Mouse (Mus musculus) neural tube, embryonic 15.5 days (tissue): ENCODE results near the gene Cyp3a44. TPM values are rescaled to one million over a fixed set of nuclear protein-coding genes. Genes with fewer than 3 reads are reported as not detected.
"Not testable (repeated sequence)": the region's sequence is repeated elsewhere in the genome, so short reads cannot be mapped to it uniquely, and the experiment has no call there.

Experiments used
- ATAC-seq: fragments of 200-750 bp; cut with Nextera tagmentation; 2 replicates; pipeline ENCODE4 v1.8.0; 2017; ENCODE audit warnings: mild to moderate bottlenecking, moderate TSS enrichment, moderate library complexity; ENCODE audit not compliant: low FRiP score
- H3K27ac ChIP-seq: fragments of 300-500 bp; sonication (generic); replicated peaks from 2 replicates; pipeline ENCODE4 v1.5.1; 2015; ENCODE audit warnings: mild to moderate bottlenecking, inconsistent platforms
- H3K27me3 ChIP-seq: fragments of 300-500 bp; sonication (generic); replicated peaks from 2 replicates; pipeline ENCODE4 v1.6.1; 2015; ENCODE audit warnings: inconsistent platforms
- H3K36me3 ChIP-seq: fragments of 300-500 bp; sonication (generic); 2 replicates; pipeline ENCODE4 v1.6.1; 2015; ENCODE audit warnings: inconsistent platforms
- H3K4me1 ChIP-seq: fragments of 300-500 bp; sonication (generic); 2 replicates; pipeline ENCODE4 v1.6.1; 2015; ENCODE audit warnings: inconsistent platforms
- H3K4me2 ChIP-seq: fragments of 300-500 bp; sonication (generic); 2 replicates; pipeline ENCODE4 v1.6.1; 2015; ENCODE audit warnings: inconsistent platforms, mild to moderate bottlenecking, moderate library complexity
- H3K4me3 ChIP-seq: fragments of 300-500 bp; sonication (generic); replicated peaks from 2 replicates; pipeline ENCODE4 v1.5.1; 2015; ENCODE audit warnings: mild to moderate bottlenecking, inconsistent platforms
- H3K9ac ChIP-seq: fragments of 300-500 bp; sonication (generic); replicated peaks from 2 replicates; pipeline ENCODE4 v1.6.1; 2015; ENCODE audit warnings: mild to moderate bottlenecking, inconsistent platforms
- H3K9me3 ChIP-seq: fragments of 300-500 bp; sonication (generic); replicated peaks from 2 replicates; pipeline ENCODE4 v1.6.1; 2016; ENCODE audit warnings: inconsistent platforms
- WGBS: fragments of 180-500 bp; shearing (Covaris S2); methylation state at CpG from one replicate; pipeline ENCODE4 v1.1.7; 2015; ENCODE audit warnings: mixed read lengths; 5-methylcytosine and 5-hydroxymethylcytosine counted together
- polyA plus RNA-seq: library from polyadenylated mRNA; unstranded; fragments of >200 nt; fragmentation: Nextera tagmentation; extraction: Ambion mirVana; gene quantifications from 2 replicates; pipeline ENCODE4 v1.2.1, GENCODE M21; 2015

Cyp3a44 gene
- polyA plus RNA-seq = not detected in 2 replicates

- WGBS = 84% methylated on average over 2 of the region's 2 CpGs
- H3K27me3 ChIP-seq, H3K9ac ChIP-seq, ATAC-seq, H3K36me3 ChIP-seq, H3K27ac ChIP-seq, H3K4me1 ChIP-seq, H3K4me2 ChIP-seq, H3K4me3 ChIP-seq: not testable (repeated sequence)
- H3K9me3 ChIP-seq = peaks cover 10% of the 10 kb centered on the region
Observed at GRCm38 (mm10) chr5:145805796-145806195, at the start of gene Cyp3a44. Gene Cyp3a44, minus strand, starts transcription at chr5:145805874.

GRCm38 (mm10) chr5:145800229-145800628 lies 5.4 kb downstream of the Cyp3a44 start:
- not testable (repeated sequence) for H3K27ac ChIP-seq, H3K27me3 ChIP-seq, H3K4me3 ChIP-seq, H3K9ac ChIP-seq, H3K36me3 ChIP-seq, H3K4me1 ChIP-seq, ATAC-seq, H3K4me2 ChIP-seq
- H3K9me3 ChIP-seq = peaks cover 21% of the 10 kb centered on the region; the same call in 1 of the 2 replicates

GRCm38 (mm10) chr5:145793232-145793631 lies 12.4 kb downstream of the Cyp3a44 start:
- ATAC-seq, H3K27me3 ChIP-seq, H3K9ac ChIP-seq: not testable (repeated sequence)

GRCm38 (mm10) chr5:145737512-145737911 lies 68.2 kb downstream of the Cyp3a44 start:
- not testable (repeated sequence) for H3K27me3 ChIP-seq, H3K4me2 ChIP-seq, H3K4me3 ChIP-seq, H3K4me1 ChIP-seq, H3K27ac ChIP-seq, ATAC-seq, H3K36me3 ChIP-seq, H3K9ac ChIP-seq, H3K9me3 ChIP-seq
- 81% methylated on average over 3 of the region's 3 CpGs for WGBS

More at GRCm38 (mm10) chr5:145793232-145793631, 12.4 kb downstream of the Cyp3a44 start:
- H3K4me2 ChIP-seq, H3K36me3 ChIP-seq, H3K4me1 ChIP-seq, H3K27ac ChIP-seq, H3K4me3 ChIP-seq: not testable (repeated sequence)
- peaks cover 17% of the 10 kb centered on the region; the same call in 1 of the 2 replicates for H3K9me3 ChIP-seq

Other genes starting within 250 kb of the Cyp3a44 start
- not detected in 2 replicates for gene Cyp3a41b, start 221.1 kb downstream of the Cyp3a44 start, polyA plus RNA-seq
- not detected in 2 replicates for gene Cyp3a41a, start 85.7 kb downstream of the Cyp3a44 start, polyA plus RNA-seq
- not detected in 2 replicates for gene Cyp3a11, start 74.1 kb upstream of the Cyp3a44 start, polyA plus RNA-seq
- not detected in 2 replicates for gene Cyp3a25, start 203.7 kb upstream of the Cyp3a44 start, polyA plus RNA-seq